ENCODE assay signal across 18 mouse cellular contexts in genomic region chr15:43403585-43403984, GRCm38 (mm10).
"Had no signal": no experiment of that assay in that cellular context is flagged by ENCODE, and none has a peak within 500 bp of the region (broad histone marks: within the 10 kb centered on the region; RNA-seq: fewer than 3 reads in every experiment).

No protein-coding gene starts in this region.

- H3K36me3 ChIP-seq: midbrain, embryonic 10.5 days; midbrain, embryonic 12.5 days; neural tube, embryonic 13.5 days; neural tube, embryonic 15.5 days had no signal

- DNase-seq: lung, postnatal 10 days; lung, postnatal 4 days; midbrain, embryonic 14.5 days; retina, postnatal 1 day; right cerebral cortex, adult 18-20 months; right cerebral cortex, postnatal 25 days; right cerebral cortex, postnatal 4 days; spleen, adult 18-20 months; thymus, adult 18-20 months; thymus, postnatal 14 days; thymus, postnatal 36 days had no signal

- H3K27ac ChIP-seq: midbrain, embryonic 10.5 days; midbrain, embryonic 12.5 days; neural tube, embryonic 13.5 days; neural tube, embryonic 15.5 days had no signal

- H3K4me1 ChIP-seq: midbrain, embryonic 10.5 days; midbrain, embryonic 12.5 days; neural tube, embryonic 13.5 days; neural tube, embryonic 15.5 days had no signal

- ATAC-seq: midbrain, embryonic 16.5 days had no signal

- H3K9ac ChIP-seq: lung, embryonic 14.5 days; midbrain, embryonic 12.5 days; neural tube, embryonic 13.5 days; neural tube, embryonic 15.5 days had no signal

- H3K27me3 ChIP-seq: midbrain, embryonic 12.5 days; neural tube, embryonic 13.5 days; neural tube, embryonic 15.5 days had no signal

- H3K9me3 ChIP-seq: midbrain, embryonic 10.5 days; midbrain, embryonic 12.5 days; neural tube, embryonic 13.5 days; neural tube, embryonic 15.5 days had no signal

- H3K4me2 ChIP-seq: lung, embryonic 14.5 days; midbrain, embryonic 12.5 days; neural tube, embryonic 13.5 days; neural tube, embryonic 15.5 days had no signal

- H3K4me3 ChIP-seq: midbrain, embryonic 10.5 days; midbrain, embryonic 12.5 days; myocyte; neural tube, embryonic 13.5 days; neural tube, embryonic 15.5 days had no signal
